Mouse (Mus musculus) gastrocnemius, postnatal 36 days (tissue): Measurements from ENCODE around the gene Areg. TPM values are rescaled to one million over a fixed set of nuclear protein-coding genes. Genes with fewer than 3 reads are reported as not detected.

ENCODE experiments used
- DNase-seq, 2 experiments: peaks; one replicate each; pipeline ENCODE4 v3.0.0; 2022
- intact Hi-C: fragments of 180-260 bp; cut with DNase I; formaldehyde crosslinking; loops from one replicate; pipeline ENCODE4 v1.15.1; 2025
- long read RNA-seq, 2 experiments: library from polyadenylated mRNA; stranded (forward); transcript quantifications; one replicate each; pipeline ENCODE4 v2.0.0; 2021
- total RNA-seq, 2 experiments: library from RNA; stranded (reverse); gene quantifications; 2 replicates each; pipeline ENCODE4 v1.2.3; 2021

The Areg gene
- total RNA-seq, result not detected
- long read RNA-seq, experiment 1, result 0 reads
- long read RNA-seq, experiment 2, result 0 reads

DNA sequence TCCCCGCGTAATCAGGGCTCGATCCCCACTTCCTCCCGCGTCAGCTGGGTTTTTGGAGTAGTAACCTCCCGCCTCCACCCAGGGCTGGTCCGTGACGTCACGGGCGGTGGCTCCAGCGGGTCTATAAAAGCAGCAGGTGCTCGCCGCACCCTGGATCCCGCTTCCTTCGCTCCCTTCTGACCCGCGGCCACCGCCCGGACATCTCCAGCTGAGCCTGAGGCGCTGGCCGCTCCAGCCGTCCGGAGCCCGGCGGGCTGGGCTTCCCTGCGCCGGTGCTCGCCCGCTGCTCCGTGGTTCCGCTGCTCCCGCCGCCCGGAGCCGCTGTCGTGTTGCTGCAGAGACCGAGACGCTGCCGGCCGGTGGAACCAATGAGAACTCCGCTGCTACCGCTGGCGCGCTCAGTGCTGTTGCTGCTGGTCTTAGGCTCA, at the start of gene Areg:
Gene Areg (plus strand): TSS at position 154 of the 428 bp plus-strand sequence.
- DNase-seq, result peak in 1 of 2 experiments; percentile 6
- intact Hi-C loops, result no loop called here

DNA sequence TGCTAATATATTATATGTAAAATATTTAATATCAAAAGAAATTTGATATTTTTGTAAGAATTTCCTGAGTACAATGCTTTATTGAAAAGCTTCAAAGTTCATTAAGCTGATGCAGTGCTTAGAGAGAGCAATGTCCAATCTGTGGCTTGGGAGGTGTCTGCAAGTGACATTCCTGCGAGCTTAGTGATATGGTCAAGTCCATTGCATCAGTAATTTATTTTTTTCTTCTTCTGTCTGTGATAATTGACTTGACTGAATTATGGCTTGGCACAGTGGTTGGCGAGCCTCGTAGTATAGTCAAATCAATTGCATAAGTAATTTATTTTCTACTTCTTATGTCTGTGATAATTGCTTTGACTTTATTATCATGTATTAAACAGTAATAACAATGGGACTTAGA, 49.1 kb upstream of the Areg start:
- intact Hi-C loops, result no loop called here
- DNase-seq, result no peak

DNA sequence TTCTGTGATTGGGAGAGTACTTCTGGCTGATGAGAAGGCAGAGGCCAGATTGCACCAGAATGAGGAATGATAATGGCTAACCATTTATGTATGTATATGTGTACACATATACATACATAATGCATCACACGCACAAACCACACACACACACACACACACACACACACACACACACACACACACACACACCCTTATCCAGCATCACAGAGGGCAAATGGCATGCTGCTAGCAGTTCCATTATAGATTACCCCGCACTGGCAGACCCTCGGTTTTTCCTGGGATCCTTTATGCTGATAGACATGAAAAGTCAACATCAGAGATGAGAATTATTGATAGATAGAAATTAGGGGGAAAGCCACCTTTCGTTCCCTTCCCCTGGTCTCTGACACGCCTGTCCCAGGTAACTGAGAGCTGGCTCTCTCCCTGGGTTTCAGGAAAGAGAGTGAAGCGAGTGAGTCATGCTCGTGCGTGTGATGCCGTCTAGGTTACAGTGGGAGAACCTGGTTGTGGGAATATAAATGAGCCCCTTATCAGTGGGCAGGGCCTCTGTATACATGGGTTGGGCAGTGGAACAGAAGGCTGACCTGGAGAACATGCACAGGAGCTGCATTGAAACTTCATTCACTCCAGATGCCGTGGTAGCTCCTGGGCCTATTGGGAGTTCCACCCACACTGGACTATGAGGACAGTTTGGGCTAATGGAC, 41.3 kb upstream of the Areg start:
- no peak for DNase-seq
- intact Hi-C loops, result no loop called here

DNA sequence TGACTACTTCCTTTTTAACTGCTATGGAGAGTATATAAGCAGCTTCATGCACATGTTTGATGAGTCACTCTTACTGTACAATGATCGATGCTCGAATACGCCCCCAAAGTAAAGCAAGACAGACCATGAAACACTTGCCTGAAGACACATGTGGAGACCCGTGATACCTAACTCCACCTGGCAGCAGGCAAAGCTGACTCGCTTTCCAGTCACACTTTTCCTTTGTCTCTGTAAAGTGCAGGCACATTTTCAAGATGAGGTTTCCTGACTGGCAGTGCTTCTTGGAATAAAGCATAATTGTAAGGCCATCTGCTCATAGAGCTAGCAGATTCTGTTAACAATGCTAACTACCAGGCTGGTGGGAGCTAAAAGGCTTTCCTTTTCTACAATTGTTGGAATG, 37.7 kb upstream of the Areg start:
- DNase-seq, result no peak
- intact Hi-C loops, result no loop called here

DNA sequence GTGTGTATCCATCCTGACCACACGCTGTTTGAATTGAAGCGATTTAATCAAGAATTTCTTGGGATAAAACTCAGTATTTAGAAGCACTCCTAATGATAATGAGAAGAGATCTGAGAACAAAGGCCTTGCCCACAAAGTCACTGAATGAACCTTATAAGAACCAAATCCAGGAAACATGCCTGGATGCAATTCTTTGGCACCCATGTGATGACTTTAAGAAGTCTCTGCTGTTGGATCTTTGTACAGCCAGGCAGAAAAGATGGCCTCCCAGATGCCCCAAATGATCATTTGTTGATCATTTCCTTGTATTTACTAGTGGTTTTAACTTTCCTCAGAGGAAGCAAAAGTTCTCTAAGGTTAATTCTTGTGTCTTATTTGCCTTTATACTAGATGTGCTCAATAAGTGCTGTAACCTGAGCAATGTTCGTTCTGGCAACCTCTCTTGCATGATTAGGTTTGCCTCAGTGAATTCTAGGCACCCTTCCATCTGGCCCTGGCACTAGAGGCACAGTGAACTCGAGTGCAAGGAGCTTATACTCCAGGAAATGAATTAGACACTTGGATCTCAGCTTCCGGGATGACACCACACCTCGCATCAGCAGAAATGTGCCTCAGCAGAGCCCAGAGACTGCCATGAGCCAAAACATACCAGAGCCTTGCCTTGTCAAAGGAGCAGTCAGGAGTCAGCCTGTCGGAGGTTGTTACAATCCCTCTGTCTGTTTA, 35.3 kb upstream of the Areg start:
- DNase-seq, result no peak
- intact Hi-C loops, result no loop called here

DNA sequence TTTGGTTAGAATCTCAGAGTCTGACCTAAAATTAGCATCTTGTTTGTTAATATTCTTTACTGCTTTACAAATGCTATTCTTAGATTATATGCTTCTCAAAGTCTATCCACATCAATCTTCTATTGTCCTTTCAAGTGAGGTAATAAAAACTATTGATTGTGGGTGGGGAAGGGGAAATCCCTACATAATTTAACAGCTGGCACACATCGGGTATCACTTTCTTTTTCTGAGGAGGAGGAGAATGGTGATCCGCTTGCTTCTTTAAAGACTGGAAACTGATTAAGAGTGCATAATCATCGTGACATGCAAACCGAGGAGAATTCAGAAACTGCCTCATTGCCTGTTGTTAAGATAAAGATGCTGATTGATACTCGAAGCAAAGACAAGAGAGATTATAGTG, 33.2 kb upstream of the Areg start:
- intact Hi-C loops, result no loop called here
- no peak for DNase-seq

DNA sequence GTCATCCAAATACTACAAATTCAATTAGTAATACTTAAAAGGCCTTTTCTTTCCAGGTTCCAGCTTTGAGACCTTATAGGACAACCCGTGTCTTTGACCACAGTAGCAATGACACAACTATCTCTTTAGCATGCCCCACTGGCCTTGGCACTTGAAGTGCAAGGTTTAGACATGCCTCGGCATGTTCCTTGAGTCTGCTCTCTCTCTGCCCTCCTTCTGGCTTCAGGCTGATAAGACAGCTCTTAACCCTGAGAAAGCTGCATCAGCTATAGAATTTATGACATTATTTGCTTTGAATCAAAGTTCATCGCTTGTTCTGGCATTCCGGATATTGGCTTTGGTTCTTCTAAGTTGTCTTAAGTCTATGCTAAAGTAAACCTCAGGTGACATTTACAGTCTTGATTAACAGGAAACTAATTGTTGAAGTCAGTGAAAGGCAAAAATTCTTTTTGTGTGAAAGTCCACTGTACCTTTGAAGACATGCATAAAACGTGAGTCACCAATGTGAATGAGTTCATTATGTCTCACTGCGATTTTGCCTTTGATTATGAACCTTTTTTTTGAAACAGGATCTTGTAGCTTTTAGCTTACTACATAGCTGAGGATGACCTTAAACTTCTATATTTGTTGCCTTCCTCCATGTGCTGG, 29.3 kb upstream of the Areg start:
- intact Hi-C loops, result no loop called here
- no peak for DNase-seq

DNA sequence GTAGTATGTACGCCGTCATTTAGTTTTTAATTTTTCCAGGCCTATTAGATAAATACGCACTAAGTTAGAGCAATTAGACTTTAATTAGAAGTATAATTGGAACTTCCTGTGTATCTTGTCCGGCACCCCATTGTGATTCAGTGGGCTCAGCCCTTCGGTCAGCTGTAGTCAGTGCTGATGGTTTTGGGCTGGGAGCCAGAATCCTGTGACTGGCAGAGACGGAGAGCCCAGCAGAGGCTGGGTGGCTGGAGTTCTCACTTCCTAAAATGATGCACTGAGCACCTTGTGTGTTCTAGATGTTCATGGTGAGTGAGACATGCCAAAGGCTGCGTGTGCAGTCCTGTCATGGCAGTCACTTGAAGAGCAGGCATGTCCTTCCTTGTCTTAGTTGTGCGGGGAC, 28.4 kb upstream of the Areg start:
- intact Hi-C loops, result no loop called here
- DNase-seq, result no peak

DNA sequence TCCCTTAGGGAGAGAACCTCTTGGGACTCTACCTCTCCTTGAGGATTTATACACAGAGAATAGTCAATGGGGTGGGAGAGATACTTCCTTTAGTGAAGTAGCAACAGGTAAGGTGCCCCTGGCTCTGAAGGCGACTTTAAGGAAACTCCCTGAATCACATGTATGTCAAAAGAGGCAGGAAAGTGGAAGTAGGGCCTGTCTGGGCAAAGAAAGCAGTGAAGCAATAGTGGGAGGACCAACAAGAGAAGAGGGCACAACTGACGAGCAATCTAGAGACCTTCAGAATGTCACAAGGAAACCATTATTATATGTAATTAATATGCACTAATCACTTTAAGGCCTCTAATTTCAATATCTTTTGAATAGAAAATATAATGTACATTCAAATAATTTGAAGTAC, 25.4 kb upstream of the Areg start:
- intact Hi-C loops, result no loop called here

DNA sequence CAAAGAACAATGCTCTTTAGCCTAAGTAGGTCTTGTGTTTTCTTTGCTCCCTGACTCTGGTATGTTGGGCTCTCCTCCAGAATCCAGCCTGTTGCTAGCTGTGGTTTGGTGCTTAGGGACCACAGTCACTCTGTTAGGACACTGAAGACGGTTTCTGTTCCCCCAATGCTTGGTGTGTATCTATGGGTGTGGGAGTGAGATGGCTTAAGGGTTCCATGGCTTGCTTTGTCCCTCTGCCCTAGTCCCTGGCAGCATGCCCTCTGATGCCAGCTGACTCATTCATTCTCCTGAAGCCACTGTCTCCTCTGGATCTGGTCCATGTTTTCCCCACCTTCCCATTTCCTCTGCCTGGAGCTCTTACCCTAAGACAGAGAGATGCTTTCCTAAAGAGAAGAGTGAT, 24.8 kb upstream of the Areg start:
- intact Hi-C loops, result no loop called here
- DNase-seq, result no peak

More for the DNA sequence above, 25.4 kb upstream of the Areg start:
- DNase-seq, result no peak

DNA sequence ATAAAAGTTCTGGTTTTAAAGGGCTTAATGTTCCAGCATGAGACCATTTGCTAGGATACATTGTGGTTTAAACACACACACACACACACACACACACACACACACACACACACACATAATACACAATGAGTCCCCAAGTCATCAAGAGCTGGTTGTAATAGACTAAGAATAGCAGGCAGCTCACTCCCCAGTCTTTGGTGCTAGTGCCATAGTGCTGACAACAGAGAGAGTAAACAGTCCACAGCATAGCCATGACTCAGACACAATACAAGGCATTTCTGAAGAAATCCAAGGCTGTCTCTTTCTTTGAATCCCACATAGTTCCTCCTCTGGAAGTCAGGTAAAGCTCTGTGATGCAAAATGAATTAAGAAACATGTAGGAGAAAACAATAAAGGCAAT, 20.8 kb upstream of the Areg start:
- intact Hi-C loops, result no loop called here
- DNase-seq, result no peak

DNA sequence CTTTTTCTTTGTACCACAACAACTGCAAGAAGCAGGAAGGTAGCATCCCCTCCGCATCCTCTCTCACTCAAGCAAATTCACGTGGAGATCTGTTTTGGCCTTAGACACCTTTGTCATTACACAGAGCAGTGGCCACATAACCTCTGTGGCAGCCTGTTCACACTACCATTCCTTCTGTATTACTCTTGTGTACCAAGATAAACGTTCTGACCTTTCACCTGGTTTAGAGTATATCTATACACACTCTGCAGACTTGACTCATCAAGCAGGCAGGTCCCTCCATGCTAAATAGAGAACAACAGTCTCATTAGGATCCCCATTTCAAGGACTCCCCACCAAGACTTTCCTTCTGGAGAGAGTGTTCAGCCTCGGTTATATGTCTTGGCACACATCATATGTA, 16.0 kb upstream of the Areg start:
- intact Hi-C loops, result no loop called here

DNA sequence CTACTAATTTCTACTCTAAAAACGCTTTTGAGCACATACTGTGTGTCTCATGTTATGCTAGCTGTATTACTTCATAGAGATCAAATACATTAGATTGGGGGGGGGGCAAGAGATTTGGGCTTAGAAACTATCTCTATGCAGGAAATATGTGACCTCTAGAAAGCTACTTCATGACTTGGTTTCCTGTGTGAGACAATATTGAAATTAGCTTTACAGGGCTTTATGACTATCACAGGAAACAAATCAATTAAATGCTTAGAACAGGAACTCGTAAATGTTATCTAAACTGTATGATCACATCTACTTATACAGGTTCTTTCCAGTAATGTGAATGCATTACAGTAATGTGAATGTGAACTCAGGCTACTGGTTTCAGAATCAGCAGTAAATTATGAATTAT, 15.3 kb upstream of the Areg start:
- intact Hi-C loops, result no loop called here
- DNase-seq, result no peak

More for the DNA sequence above, 16.0 kb upstream of the Areg start:
- no peak for DNase-seq

DNA sequence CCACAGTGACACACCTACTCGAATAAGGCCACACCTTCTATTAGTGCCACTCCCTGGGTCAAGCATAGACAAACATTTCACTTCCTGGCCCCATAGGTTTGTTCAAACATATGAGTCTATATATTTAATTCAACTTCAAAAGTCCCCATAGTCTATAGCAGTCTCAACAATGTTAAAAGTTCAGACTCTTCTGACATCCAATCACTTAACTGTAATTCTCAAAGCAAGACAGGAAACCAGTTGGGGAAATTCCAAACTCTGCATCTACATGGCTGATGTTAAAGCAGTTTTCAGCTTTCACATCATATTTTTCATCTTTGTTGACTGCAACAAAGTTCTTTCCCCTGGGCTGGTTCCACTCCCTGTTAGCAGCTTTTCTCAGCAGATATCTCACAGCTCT, 12.8 kb upstream of the Areg start:
- intact Hi-C loops, result no loop called here
- DNase-seq, result no peak

DNA sequence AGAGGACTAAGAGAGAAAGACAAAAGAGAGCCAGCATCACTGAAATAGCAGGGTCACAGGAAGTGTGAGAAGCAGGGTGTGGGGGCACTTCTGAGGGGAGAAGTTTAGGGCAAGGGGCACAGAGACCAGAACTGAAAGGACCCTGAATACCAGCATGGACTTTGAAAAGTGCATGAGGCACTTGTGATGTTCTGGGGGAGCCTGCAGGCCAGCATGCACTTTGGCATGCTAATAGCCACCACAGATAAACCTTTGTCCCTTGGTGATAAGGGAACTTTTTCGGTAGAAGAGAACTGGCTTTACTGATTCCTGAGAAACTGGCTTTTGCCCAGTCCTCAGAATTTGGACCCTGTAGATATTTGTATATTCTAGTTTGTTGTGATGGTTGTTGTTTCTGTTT, 4.4 kb upstream of the Areg start:
- intact Hi-C loops, result no loop called here
- DNase-seq, result no peak

DNA sequence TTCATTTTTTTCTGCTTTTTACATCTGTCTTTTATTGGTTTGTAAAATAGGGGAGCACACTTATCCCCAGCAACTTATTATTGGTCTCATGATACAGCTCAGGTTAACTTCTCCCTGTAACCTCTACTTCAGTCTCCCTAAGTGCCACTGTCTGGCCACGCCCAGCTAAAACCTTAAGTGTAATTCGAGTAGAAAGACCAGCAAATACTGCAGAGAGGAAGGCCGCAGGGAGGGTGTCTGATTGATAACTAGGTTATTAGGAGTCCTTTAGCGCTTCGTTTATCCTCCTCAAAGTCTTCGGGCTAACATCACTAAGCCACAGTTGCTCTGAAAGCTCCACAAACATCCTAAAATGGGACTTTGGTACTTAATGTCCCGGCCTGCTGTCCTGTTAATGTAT, 429 bp upstream of the Areg start:
- no peak for DNase-seq
- intact Hi-C loops, result no loop called here

DNA sequence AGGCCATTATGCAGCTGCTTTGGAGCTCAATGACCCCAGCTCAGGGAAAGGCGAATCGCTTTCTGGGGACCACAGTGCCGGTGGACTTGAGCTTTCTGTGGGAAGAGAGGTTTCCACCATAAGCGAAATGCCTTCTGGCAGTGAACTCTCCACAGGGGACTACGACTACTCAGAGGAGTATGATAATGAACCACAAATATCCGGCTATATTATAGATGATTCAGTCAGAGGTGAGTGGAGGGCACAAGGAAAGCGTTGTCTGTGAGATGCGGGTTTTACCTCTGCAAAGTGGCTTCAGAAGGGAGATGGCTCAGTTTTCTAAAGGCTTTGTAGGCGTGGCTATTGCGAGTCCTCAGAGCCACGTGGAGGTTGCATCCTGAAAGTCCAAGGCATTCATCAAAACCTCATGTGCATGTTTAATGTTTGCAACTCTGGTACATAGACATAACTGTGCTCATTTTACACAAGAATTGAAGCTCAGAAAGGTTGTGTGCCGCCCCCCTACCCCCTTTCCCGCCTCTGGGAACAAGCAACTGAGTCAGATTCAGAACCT, 1.6 kb downstream of the Areg start:
- DNase-seq, result no peak

DNA sequence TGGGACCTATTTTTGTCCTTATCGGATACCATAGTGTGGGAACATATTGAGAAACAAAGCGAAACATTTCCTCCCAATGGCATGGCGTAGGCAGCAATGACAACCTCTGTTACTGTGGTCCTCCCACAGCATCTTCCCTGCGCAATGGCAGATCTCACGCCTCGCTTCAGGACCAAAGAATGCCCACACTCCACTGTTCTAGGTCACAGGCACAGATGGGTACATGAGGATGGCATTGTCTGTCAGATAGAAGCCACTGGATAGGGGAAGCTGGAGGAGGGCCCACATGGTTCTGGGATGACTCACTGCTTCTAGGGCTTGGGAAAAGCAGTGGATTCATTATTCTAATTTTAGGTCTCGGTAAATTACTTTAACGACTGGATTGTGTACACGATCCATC, 5.6 kb downstream of the Areg start:
- no peak for DNase-seq
- intact Hi-C loops, result no loop called here

More for the DNA sequence above, 1.6 kb downstream of the Areg start:
- intact Hi-C loops, result no loop called here

DNA sequence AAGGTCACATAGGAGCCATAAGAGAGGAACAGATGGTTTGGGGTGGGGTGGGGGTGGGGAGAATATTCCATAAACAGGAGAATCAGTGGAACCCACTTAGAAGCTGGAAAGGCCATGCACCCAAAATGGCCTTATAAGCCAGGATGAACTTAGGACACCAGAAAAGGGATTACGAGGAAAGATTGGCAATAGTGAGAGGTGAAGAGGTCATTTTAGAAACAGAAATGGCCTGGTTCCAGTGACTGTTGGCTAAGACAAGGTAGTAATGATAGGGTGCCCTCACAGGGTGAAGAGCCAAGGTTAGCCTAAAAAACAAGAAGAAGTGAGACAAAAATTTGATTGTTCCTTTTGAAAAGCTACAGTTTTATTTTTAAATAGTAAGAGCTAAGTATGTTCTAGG, 7.6 kb downstream of the Areg start:
- intact Hi-C loops, result no loop called here
- no peak for DNase-seq

DNA sequence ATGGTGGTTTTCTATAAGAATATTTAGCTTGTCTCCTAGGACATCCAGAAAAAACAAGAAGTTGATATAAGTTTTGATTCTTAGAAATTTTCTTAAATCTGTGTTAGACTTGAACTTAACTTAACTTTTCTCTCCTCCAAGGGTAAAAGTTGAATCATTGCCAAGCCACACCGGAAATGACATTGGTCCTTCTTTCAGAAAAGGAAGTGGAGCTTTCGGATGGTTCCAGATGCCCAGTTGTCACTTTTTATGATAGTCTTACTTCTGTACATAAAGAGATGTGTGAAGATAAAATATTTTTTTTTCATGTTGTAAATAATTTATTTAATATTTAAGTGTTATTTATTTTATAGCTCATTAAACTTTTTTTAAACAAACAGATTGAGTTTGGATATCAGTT, 8.7 kb downstream of the Areg start:
- no peak for DNase-seq
- intact Hi-C loops, result no loop called here

DNA sequence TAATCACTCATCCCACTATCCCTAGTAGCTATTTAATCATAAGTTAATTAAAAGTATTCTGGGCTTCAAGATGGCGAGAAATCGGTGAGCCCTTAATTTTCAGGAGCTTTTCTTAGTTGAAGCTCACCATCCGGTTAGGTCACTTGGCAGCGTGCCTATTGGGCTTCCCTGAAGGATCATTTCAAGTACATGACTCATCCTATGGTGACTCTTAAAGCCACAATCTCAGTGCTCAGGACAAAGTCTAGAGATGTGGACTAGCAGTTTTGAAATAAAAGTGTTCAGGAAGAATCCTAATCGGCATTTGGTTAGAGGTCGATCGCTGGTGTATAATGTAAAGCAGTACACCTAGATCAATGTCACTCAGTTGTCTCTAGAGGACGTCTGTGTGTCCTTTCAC, 17.3 kb downstream of the Areg start:
- DNase-seq, result no peak
- intact Hi-C loops, result no loop called here

DNA sequence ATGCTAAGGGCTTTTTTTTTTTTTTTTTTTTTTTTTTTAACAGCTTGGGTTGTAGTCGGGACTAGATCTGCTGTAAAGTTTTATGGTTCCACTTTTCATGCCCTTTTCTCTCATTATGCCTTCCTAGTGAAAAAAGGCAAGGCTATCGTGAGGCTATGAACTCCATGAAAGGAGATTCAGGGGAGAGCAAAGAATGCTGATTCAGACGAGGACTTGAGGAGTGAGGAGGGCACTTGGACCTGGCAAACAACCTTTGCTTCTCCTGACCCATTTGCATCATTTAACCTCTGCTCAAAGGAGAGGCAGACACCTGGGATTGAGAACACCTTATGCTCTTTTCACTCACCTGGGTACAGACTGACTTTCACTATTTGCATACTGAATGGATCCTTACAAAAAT, 17.8 kb downstream of the Areg start:
- DNase-seq, result no peak
- intact Hi-C loops, result no loop called here
